Mouse (Mus musculus): ENCODE results near the gene Cdk4. TPM values are rescaled to one million over a fixed set of nuclear protein-coding genes. Genes with fewer than 3 reads are reported as not detected.
A peak's percentile ranks its signal among the peaks of the same experiment; 100 is the strongest.

Gene Cdk4
- polyA plus RNA-seq, 1 experiment, result 106 TPM

- 16% methylated on average over 8 of the region's 8 CpGs for WGBS
- Histone ChIP-seq H3K27ac (ENCODE audit: insufficient read depth, low read length) (no peak overlapping the region), H3K36me3 (ENCODE audit: control insufficient read depth, insufficient read depth, low read length) (no peaks in the 10 kb centered on the region), H3K4me1 (ENCODE audit: control insufficient read depth, insufficient read depth, insufficient read length) (peaks cover 13% of the 10 kb centered on the region; the same call in 1 of the 2 replicates), H3K4me3 (ENCODE audit: extremely low read depth, insufficient read depth, insufficient read length) (no peak overlapping the region), H3K27me3 (ENCODE audit: control insufficient read depth, insufficient read depth, low read length) (peaks cover 7% of the 10 kb centered on the region)
- no peak for TF ChIP-seq POLR2A (IDR thresholded peaks at IDR 0.05; ENCODE audit: low read depth, low read length)
- no peak for TF ChIP-seq CTCF (IDR thresholded peaks at IDR 0.05; ENCODE audit: extremely low read depth, insufficient read depth, insufficient read length, insufficient replicate concordance)
- no peak for DNase-seq (ENCODE audit: low read depth in 1 of 2, low spot score in 2 of 2)
Measured at GRCm38 (mm10) chr10:127055406-127055805, 7.9 kb upstream of the Cdk4 start.

- no peaks in the 10 kb centered on the region for H3K36me3 ChIP-seq (ENCODE audit: control insufficient read depth, insufficient read depth, low read length)
- WGBS, result 91% methylated on average over 20 of the region's 20 CpGs
- H3K4me3 ChIP-seq (ENCODE audit: extremely low read depth, insufficient read depth, insufficient read length), result no peak overlapping the region
Measured at GRCm38 (mm10) chr10:127056490-127056889, 6.8 kb upstream of the Cdk4 start.

GRCm38 (mm10) chr10:127058161-127058560 lies 5.2 kb upstream of the Cdk4 start:
- TF ChIP-seq CTCF (IDR thresholded peaks at IDR 0.05; ENCODE audit: extremely low read depth, insufficient read depth, insufficient read length, insufficient replicate concordance) (peak; percentile 99), POLR2A (IDR thresholded peaks at IDR 0.05; ENCODE audit: low read depth, low read length) (no peak)
- Histone ChIP-seq H3K4me1 (ENCODE audit: control insufficient read depth, insufficient read depth, insufficient read length) (peaks cover 13% of the 10 kb centered on the region; the same call in 1 of the 2 replicates), H3K4me3 (ENCODE audit: extremely low read depth, insufficient read depth, insufficient read length) (no peak overlapping the region), H3K27ac (ENCODE audit: insufficient read depth, low read length) (no peak overlapping the region), H3K36me3 (ENCODE audit: control insufficient read depth, insufficient read depth, low read length) (no peaks in the 10 kb centered on the region), H3K27me3 (ENCODE audit: control insufficient read depth, insufficient read depth, low read length) (peaks cover 7% of the 10 kb centered on the region)
- 2% methylated on average over 9 of the region's 9 CpGs for WGBS
- DNase-seq (ENCODE audit: low read depth in 1 of 2, low spot score in 2 of 2), result peak; percentile 43 to 77

More at GRCm38 (mm10) chr10:127056490-127056889, 6.8 kb upstream of the Cdk4 start:
- H3K4me1 ChIP-seq (ENCODE audit: control insufficient read depth, insufficient read depth, insufficient read length), result peaks cover 13% of the 10 kb centered on the region; the same call in 1 of the 2 replicates
- no peak overlapping the region for H3K27ac ChIP-seq (ENCODE audit: insufficient read depth, low read length)
- H3K27me3 ChIP-seq (ENCODE audit: control insufficient read depth, insufficient read depth, low read length), result peaks cover 7% of the 10 kb centered on the region
- no peak for DNase-seq (ENCODE audit: low read depth in 1 of 2, low spot score in 2 of 2)
- no peak for TF ChIP-seq CTCF (IDR thresholded peaks at IDR 0.05; ENCODE audit: extremely low read depth, insufficient read depth, insufficient read length, insufficient replicate concordance)
- no peak for TF ChIP-seq POLR2A (IDR thresholded peaks at IDR 0.05; ENCODE audit: low read depth, low read length)

- Histone ChIP-seq H3K4me3 (ENCODE audit: extremely low read depth, insufficient read depth, insufficient read length) (0 out of 2 replicates have a peak overlapping the region, but pooled peaks have one; percentile 14), H3K27ac (ENCODE audit: insufficient read depth, low read length) (no peak overlapping the region), H3K36me3 (ENCODE audit: control insufficient read depth, insufficient read depth, low read length) (no peaks in the 10 kb centered on the region), H3K27me3 (ENCODE audit: control insufficient read depth, insufficient read depth, low read length) (peaks cover 7% of the 10 kb centered on the region), H3K4me1 (ENCODE audit: control insufficient read depth, insufficient read depth, insufficient read length) (peaks cover 13% of the 10 kb centered on the region; the same call in 1 of the 2 replicates)
- no peak for DNase-seq (ENCODE audit: low read depth in 1 of 2, low spot score in 2 of 2)
- 11% methylated on average over 8 of the region's 8 CpGs for WGBS
- no peak for TF ChIP-seq CTCF (IDR thresholded peaks at IDR 0.05; ENCODE audit: extremely low read depth, insufficient read depth, insufficient read length, insufficient replicate concordance)
- no peak for TF ChIP-seq POLR2A (IDR thresholded peaks at IDR 0.05; ENCODE audit: low read depth, low read length)
Measured at GRCm38 (mm10) chr10:127058708-127059107, 4.6 kb upstream of the Cdk4 start.

GRCm38 (mm10) chr10:127059174-127059967 lies 4.0 kb upstream of the Cdk4 start:
- H3K36me3 ChIP-seq (ENCODE audit: control insufficient read depth, insufficient read depth, low read length), result no peaks in the 10 kb centered on the region
- no peak overlapping the region for H3K27ac ChIP-seq (ENCODE audit: insufficient read depth, low read length)
- H3K27me3 ChIP-seq (ENCODE audit: control insufficient read depth, insufficient read depth, low read length), result peaks cover 7% of the 10 kb centered on the region
- peak overlapping the region; percentile 55 for H3K4me3 ChIP-seq (ENCODE audit: extremely low read depth, insufficient read depth, insufficient read length)
- WGBS, result under 1% methylated on average over 48 of the region's 92 CpGs
- DNase-seq (ENCODE audit: low read depth in 1 of 2, low spot score in 2 of 2), result no peak
- no peak for TF ChIP-seq CTCF (IDR thresholded peaks at IDR 0.05; ENCODE audit: extremely low read depth, insufficient read depth, insufficient read length, insufficient replicate concordance)
- no peak for TF ChIP-seq POLR2A (IDR thresholded peaks at IDR 0.05; ENCODE audit: low read depth, low read length)
- H3K4me1 ChIP-seq (ENCODE audit: control insufficient read depth, insufficient read depth, insufficient read length), result peaks cover 15% of the 10 kb centered on the region; the same call in 1 of the 2 replicates

- Histone ChIP-seq H3K27ac (ENCODE audit: insufficient read depth, low read length) (no peak within 1 kb of the TSS), H3K36me3 (ENCODE audit: control insufficient read depth, insufficient read depth, low read length) (no peaks in the 10 kb centered on the region), H3K27me3 (ENCODE audit: control insufficient read depth, insufficient read depth, low read length) (peaks cover 7% of the 10 kb centered on the region), H3K4me1 (ENCODE audit: control insufficient read depth, insufficient read depth, insufficient read length) (peaks cover 15% of the 10 kb centered on the region; the same call in 1 of the 2 replicates), H3K4me3 (ENCODE audit: extremely low read depth, insufficient read depth, insufficient read length) (peak within 1 kb of the TSS; percentile 55)
- peak; percentile 36 to 79 for DNase-seq (ENCODE audit: low read depth in 1 of 2, low spot score in 2 of 2)
- no peak for TF ChIP-seq POLR2A (IDR thresholded peaks at IDR 0.05; ENCODE audit: low read depth, low read length)
- TF ChIP-seq CTCF (IDR thresholded peaks at IDR 0.05; ENCODE audit: extremely low read depth, insufficient read depth, insufficient read length, insufficient replicate concordance), result no peak
- 3% methylated on average over 63 of the region's 72 CpGs for WGBS
Measured at GRCm38 (mm10) chr10:127059968-127060916, 3.1 kb upstream of the Cdk4 start, which contains the start of gene March9. Gene March9, minus strand, starts transcription at chr10:127060184.
